Mouse (Mus musculus): ENCODE data around the gene Ric3. TPM values are rescaled to one million over a fixed set of nuclear protein-coding genes. Genes with fewer than 3 reads are reported as not detected.
"Not testable (repeated sequence)": the region's sequence is repeated elsewhere in the genome, so short reads cannot be mapped to it uniquely, and the experiment has no call there.

Gene Ric3
- under 1 TPM; 0.55 to 0.95 TPM for total RNA-seq (2021)
- long read RNA-seq, experiment 1, full-length matches to known transcripts: 2 of 2 reads
- long read RNA-seq, experiment 1, partial matches to known transcripts: 0 of 2 reads
- long read RNA-seq, experiment 1, other reads (novel, unspliced or antisense): 0 of 2 reads
- long read RNA-seq, experiment 2, full-length matches to known transcripts: 2 of 2 reads
- long read RNA-seq, experiment 2, partial matches to known transcripts: 0 of 2 reads
- long read RNA-seq, experiment 2, other reads (novel, unspliced or antisense): 0 of 2 reads

- intact Hi-C loops (cut with DNase I): no loop called here
- DNase-seq: peak; percentile 1 to 6
These were observed at the start of gene Ric3 for GRCm38 (mm10) chr7:109083113-109083812. TSS of gene Ric3 (minus strand) at chr7:109083331.

- intact Hi-C loops (cut with DNase I): no loop called here
- no peak for DNase-seq
These were observed 48.4 kb upstream of the Ric3 start for GRCm38 (mm10) chr7:109131565-109131964.

GRCm38 (mm10) chr7:109129946-109130686 lies 47.0 kb upstream of the Ric3 start:
- no peak for DNase-seq
- intact Hi-C loops (cut with DNase I): no loop called here

- intact Hi-C loops (cut with DNase I): no loop called here
- peak; percentile 38 to 54 for DNase-seq
These were observed 46.3 kb upstream of the Ric3 start for GRCm38 (mm10) chr7:109129442-109129841.

- intact Hi-C loops (cut with DNase I): no loop called here
- no peak for DNase-seq
These were observed 32.8 kb upstream of the Ric3 start for GRCm38 (mm10) chr7:109115929-109116328.

GRCm38 (mm10) chr7:109115488-109115887 lies 32.4 kb upstream of the Ric3 start:
- DNase-seq; intact Hi-C loops (cut with DNase I): not testable (repeated sequence)

GRCm38 (mm10) chr7:109114950-109115349 lies 31.8 kb upstream of the Ric3 start:
- intact Hi-C loops (cut with DNase I): no loop called here
- no peak for DNase-seq

- no peak for DNase-seq
- intact Hi-C loops (cut with DNase I): no loop called here
These were observed 27.9 kb upstream of the Ric3 start for GRCm38 (mm10) chr7:109111000-109111399.

GRCm38 (mm10) chr7:109104894-109105293 lies 21.8 kb upstream of the Ric3 start:
- DNase-seq: no peak

GRCm38 (mm10) chr7:109101167-109101566 lies 18.0 kb upstream of the Ric3 start:
- DNase-seq: no peak
- intact Hi-C loops (cut with DNase I): loop anchor here (5.0 kb wide), 1 partner anchor 71 kb away; no protein-coding TSS in a partner anchor

More at GRCm38 (mm10) chr7:109104894-109105293, 21.8 kb upstream of the Ric3 start:
- intact Hi-C loops (cut with DNase I): loop anchor here (5.0 kb wide), 1 partner anchor 67 kb away; no protein-coding TSS in a partner anchor

- DNase-seq: peak; percentile 30 to 50
- intact Hi-C loops (cut with DNase I): loop anchor here (1.0 kb wide), 1 partner anchor 326 kb away; no protein-coding TSS in a partner anchor
These were observed 15.3 kb upstream of the Ric3 start for GRCm38 (mm10) chr7:109098145-109099018.

GRCm38 (mm10) chr7:109097203-109097602 lies 14.1 kb upstream of the Ric3 start:
- no peak for DNase-seq
- intact Hi-C loops (cut with DNase I): no loop called here

GRCm38 (mm10) chr7:109096618-109097017 lies 13.5 kb upstream of the Ric3 start:
- intact Hi-C loops (cut with DNase I): no loop called here
- DNase-seq: no peak

- intact Hi-C loops (cut with DNase I): no loop called here
These were observed 11.2 kb upstream of the Ric3 start for GRCm38 (mm10) chr7:109094294-109094693.

GRCm38 (mm10) chr7:109091316-109091715 lies 8.2 kb upstream of the Ric3 start:
- intact Hi-C loops (cut with DNase I); DNase-seq: not testable (repeated sequence)

More at GRCm38 (mm10) chr7:109094294-109094693, 11.2 kb upstream of the Ric3 start:
- DNase-seq: no peak

- intact Hi-C loops (cut with DNase I): no loop called here
- DNase-seq: no peak
These were observed 3.8 kb upstream of the Ric3 start for GRCm38 (mm10) chr7:109086946-109087345.

GRCm38 (mm10) chr7:109083813-109084184 lies 668 bp upstream of the Ric3 start:
- no peak for DNase-seq
- intact Hi-C loops (cut with DNase I): no loop called here

- intact Hi-C loops (cut with DNase I): no loop called here
- peak; percentile 34 to 48 for DNase-seq
These were observed 640 bp downstream of the Ric3 start for GRCm38 (mm10) chr7:109082269-109083112.

GRCm38 (mm10) chr7:109072326-109072725 lies 10.8 kb downstream of the Ric3 start:
- intact Hi-C loops (cut with DNase I): no loop called here
- no peak for DNase-seq
